Mouse (Mus musculus) heart, embryonic 15.5 days (tissue): ENCODE measurements around the gene Gm49384. TPM values are rescaled to one million over a fixed set of nuclear protein-coding genes. Genes with fewer than 3 reads are reported as not detected.
A peak's percentile ranks its signal among the peaks of the same experiment; 100 is the strongest.

Source experiments
- ATAC-seq: fragments of 200-750 bp; cut with Nextera tagmentation; replicated peaks from 2 replicates; pipeline ENCODE4 v1.8.0; 2017; ENCODE audit warnings: low read depth, moderate TSS enrichment; ENCODE audit not compliant: insufficient number of reproducible peaks, insufficient read depth, low FRiP score
- H3K27ac ChIP-seq: fragments of 300-500 bp; sonication (generic); 2 replicates; pipeline ENCODE4 v1.5.1; 2015; ENCODE audit warnings: mild to moderate bottlenecking, inconsistent platforms
- H3K27me3 ChIP-seq: fragments of 300-500 bp; sonication (generic); 2 replicates; pipeline ENCODE4 v1.6.1; 2015; ENCODE audit warnings: inconsistent platforms
- H3K36me3 ChIP-seq: fragments of 300-500 bp; sonication (generic); 2 replicates; pipeline ENCODE4 v1.6.1; 2015; ENCODE audit warnings: mild to moderate bottlenecking, inconsistent platforms
- H3K4me1 ChIP-seq: fragments of 300-500 bp; sonication (generic); replicated peaks from 2 replicates; pipeline ENCODE4 v1.6.1; 2015; ENCODE audit warnings: inconsistent platforms
- H3K4me2 ChIP-seq: fragments of 300-500 bp; sonication (generic); 2 replicates; pipeline ENCODE4 v1.6.1; 2015; ENCODE audit warnings: inconsistent platforms, mild to moderate bottlenecking, moderate library complexity
- H3K4me3 ChIP-seq: fragments of 300-500 bp; sonication (generic); 2 replicates; pipeline ENCODE4 v1.5.1; 2015; ENCODE audit warnings: mild to moderate bottlenecking, inconsistent platforms
- H3K9ac ChIP-seq: fragments of 300-500 bp; sonication (generic); 2 replicates; pipeline ENCODE4 v1.6.1; 2015; ENCODE audit warnings: mild to moderate bottlenecking, inconsistent platforms
- H3K9me3 ChIP-seq: fragments of 300-500 bp; sonication (generic); replicated peaks from 2 replicates; pipeline ENCODE4 v1.6.1; 2016; ENCODE audit warnings: inconsistent platforms
- WGBS: fragments of 180-500 bp; shearing (Covaris S2); methylation state at CpG from one replicate; pipeline ENCODE4 v1.1.7; 2015; ENCODE audit warnings: mixed read lengths; 5-methylcytosine and 5-hydroxymethylcytosine counted together
- polyA plus RNA-seq: library from polyadenylated mRNA; unstranded; fragments of >200 nt; fragmentation: Nextera tagmentation; extraction: Ambion mirVana; gene quantifications from 2 replicates; pipeline ENCODE4 v1.2.1, GENCODE M21; 2015

Gm49384 gene
- 11.2 and 15.0 TPM in 2 replicates for polyA plus RNA-seq

DNA sequence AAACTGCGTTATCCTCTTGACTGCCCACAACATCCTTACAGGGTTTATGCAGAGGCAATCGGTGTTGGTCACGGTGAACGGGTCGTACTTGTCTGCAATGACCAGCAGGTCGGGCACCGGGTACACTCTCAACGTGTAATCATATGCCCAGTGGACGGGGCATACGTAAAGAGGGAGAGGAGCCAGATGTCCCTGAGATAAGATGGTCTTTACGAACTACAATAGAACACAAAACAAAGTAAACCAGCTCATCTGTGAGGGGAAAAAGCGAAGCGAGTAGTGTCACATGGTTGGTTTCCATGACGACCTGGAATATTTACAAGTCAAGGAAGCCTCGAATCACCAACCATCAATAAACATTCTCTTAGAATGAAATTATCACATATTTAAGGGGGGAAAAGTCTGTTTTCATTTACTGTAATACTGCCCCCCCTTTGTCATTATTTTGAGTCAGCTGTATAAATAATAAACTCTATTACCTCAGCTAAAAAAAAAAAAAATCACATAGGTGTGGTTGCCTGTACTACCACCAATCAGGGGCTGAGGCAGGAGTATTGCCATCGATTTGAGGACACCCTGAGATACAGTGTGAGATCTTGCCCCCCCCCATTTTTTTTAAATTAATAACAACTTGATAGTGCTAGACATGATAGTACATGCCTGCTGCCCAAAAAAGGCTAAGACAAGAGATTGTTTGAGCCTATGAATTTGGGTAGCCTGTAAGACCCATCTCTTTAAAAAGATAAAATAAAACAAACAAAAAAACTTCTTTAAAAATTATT is at the start of gene Gm49384:
TSS of gene Gm49384 (minus strand) at position 216 of the 782 bp plus-strand sequence.
- no peak within 1 kb of the TSS for H3K4me2 ChIP-seq
- H3K36me3 ChIP-seq = peaks cover 33% of the 10 kb centered on the region
- H3K27me3 ChIP-seq = no peaks in the 10 kb centered on the region
- no peaks in the 10 kb centered on the region for H3K9me3 ChIP-seq
- no peak for ATAC-seq
- H3K4me3 ChIP-seq = no peak within 1 kb of the TSS
- peaks cover 3% of the 10 kb centered on the region; the same call in 1 of the 2 replicates for H3K4me1 ChIP-seq
- 85% methylated on average over 16 of the region's 16 CpGs for WGBS
- H3K27ac ChIP-seq = no peak within 1 kb of the TSS
- no peak within 1 kb of the TSS for H3K9ac ChIP-seq

DNA sequence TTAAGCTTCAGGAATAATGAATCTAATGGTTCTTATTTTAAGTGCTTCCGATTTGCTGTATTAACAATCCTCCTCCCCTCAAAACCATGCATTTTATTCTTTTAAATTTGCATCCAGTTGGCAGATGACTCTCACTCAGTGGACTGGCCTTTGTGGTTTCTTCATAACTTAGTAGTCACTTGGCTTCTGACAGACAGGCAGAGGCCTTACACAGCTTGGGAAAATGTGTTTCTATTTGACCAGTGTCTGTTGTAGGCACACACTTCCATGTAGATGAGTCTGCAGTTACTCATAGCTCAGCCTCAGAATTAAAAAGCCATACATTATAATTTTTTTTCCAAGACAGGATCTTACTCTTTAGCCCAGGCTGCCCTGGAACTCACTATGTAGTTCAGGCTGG is 49.7 kb upstream of the Gm49384 start:
- H3K4me1 ChIP-seq = no peaks in the 10 kb centered on the region
- WGBS = 98% methylated on average over 1 of the region's 1 CpGs

DNA sequence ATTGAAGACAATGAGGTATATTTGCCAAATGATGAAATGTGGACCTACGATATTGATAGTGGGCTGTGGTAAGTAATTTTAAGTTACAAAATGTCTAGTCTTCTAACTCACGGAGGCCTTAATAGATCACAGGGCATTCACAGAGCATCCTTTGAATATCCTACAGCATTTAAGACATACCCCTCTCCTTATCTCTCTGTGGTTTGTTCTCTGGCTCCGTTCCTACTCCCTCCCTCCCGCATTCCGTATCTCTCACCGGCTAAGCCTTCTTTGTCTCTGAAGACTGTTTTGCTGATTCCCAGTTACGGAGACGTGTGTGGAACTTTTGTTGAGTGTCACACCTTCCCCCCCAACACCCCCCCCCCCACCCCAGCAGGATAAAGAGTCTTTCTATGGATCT is 46.7 kb upstream of the Gm49384 start:
- 49% methylated on average over 8 of the region's 8 CpGs for WGBS
- Histone ChIP-seq H3K27me3 (no peaks in the 10 kb centered on the region), H3K9me3 (no peaks in the 10 kb centered on the region), H3K4me3 (no peak overlapping the region), H3K4me1 (no peaks in the 10 kb centered on the region), H3K36me3 (no peaks in the 10 kb centered on the region; the same call in 1 of the 2 replicates), H3K27ac (no peak overlapping the region), H3K4me2 (no peak overlapping the region), H3K9ac (no peak overlapping the region)
- ATAC-seq = no peak

More for the DNA sequence above, 49.7 kb upstream of the Gm49384 start:
- no peak overlapping the region for H3K4me3 ChIP-seq
- H3K9me3 ChIP-seq = no peaks in the 10 kb centered on the region
- no peak overlapping the region for H3K4me2 ChIP-seq
- no peaks in the 10 kb centered on the region for H3K27me3 ChIP-seq
- ATAC-seq = no peak
- no peak overlapping the region for H3K9ac ChIP-seq
- no peaks in the 10 kb centered on the region; the same call in 1 of the 2 replicates for H3K36me3 ChIP-seq
- no peak overlapping the region for H3K27ac ChIP-seq

DNA sequence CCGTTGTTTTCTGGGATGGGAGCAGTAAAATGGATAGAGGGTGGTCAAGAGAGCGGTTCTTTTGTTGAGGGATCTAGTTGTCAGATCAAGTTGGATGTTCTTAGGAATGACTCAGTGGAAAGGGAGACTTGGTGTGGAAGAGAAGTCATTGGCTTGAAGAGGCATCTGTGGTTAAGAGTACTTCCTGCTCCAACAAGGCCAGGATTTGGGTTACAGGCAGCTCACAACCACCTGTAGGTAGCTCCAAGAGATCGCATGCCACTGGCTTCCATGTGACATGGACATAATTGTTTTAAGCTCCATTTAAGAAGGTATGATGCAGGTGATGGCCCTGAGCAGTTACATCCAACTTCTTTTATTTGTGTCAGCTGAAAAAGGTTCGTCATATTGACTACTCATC is 45.7 kb upstream of the Gm49384 start:
- 86% methylated on average over 4 of the region's 4 CpGs for WGBS

DNA sequence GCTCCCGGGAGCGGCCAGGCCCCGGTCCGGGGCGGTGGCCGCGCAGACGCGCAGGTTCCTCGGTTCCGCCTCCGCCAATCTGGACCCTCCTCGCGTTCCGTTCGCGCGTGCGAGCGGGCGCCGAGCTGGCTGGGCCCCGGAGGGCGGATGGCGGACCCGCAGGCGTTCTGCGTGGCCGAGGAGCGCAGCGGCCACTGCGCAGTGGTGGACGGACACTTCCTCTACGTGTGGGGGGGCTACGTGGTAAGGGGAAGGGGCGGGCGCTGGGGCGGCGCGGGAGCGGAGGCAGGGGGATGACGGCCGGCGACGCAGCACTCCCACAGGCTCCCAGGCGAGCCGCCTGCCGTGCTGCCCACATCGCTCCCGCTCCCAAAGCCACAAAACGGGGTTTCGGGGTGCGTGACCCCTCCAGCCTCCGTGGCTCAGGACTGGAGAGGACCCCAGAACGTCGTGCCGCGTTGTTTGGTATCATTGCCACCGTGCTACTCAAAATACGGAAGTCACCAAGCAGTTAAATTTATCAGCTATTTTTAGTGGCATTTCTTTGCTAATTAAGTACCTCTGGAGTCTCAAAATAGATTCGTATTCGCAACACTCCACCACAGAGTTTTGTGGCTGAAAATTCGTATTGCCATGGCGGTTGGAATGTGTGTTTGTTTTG is 37.8 kb upstream of the Gm49384 start:
- Histone ChIP-seq H3K27ac (peak overlapping the region; percentile 88), H3K36me3 (no peaks in the 10 kb centered on the region), H3K9ac (peak overlapping the region; percentile 93), H3K4me3 (peak overlapping the region; percentile 79), H3K4me2 (peak overlapping the region; percentile 78), H3K9me3 (no peaks in the 10 kb centered on the region), H3K4me1 (peaks cover 10% of the 10 kb centered on the region; the same call in 1 of the 2 replicates), H3K27me3 (no peaks in the 10 kb centered on the region)
- WGBS = under 1% methylated on average over 62 of the region's 64 CpGs
- ATAC-seq = peak; percentile 91

More for the DNA sequence above, 45.7 kb upstream of the Gm49384 start:
- no peaks in the 10 kb centered on the region for H3K4me1 ChIP-seq
- H3K36me3 ChIP-seq = no peaks in the 10 kb centered on the region; the same call in 1 of the 2 replicates
- H3K27me3 ChIP-seq = no peaks in the 10 kb centered on the region
- H3K4me3 ChIP-seq = no peak overlapping the region
- H3K4me2 ChIP-seq = no peak overlapping the region
- H3K9me3 ChIP-seq = no peaks in the 10 kb centered on the region
- no peak overlapping the region for H3K27ac ChIP-seq
- no peak for ATAC-seq
- H3K9ac ChIP-seq = no peak overlapping the region

DNA sequence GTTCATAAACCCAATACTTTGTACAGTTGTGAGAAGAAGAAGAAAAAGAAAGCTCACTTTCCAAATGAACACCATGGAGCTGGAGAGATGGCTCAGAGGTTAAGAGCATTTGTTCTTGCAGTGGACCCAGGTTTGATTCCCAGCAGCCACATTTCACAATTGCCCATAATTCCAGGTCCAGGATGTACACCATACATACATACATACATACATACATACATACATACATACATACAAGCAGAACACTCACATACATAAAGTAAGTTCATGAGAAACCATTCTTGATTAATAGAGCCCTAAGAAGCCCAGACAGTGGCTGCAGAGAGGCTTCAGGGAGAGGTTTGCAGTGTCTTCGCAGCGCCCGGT is 37.3 kb upstream of the Gm49384 start:
- Histone ChIP-seq H3K4me2 (peak overlapping the region; percentile 78), H3K4me1 (peaks cover 10% of the 10 kb centered on the region; the same call in 1 of the 2 replicates), H3K4me3 (peak overlapping the region; percentile 79), H3K36me3 (no peaks in the 10 kb centered on the region), H3K27me3 (no peaks in the 10 kb centered on the region), H3K9me3 (no peaks in the 10 kb centered on the region), H3K27ac (peak overlapping the region; percentile 88), H3K9ac (peak overlapping the region; percentile 93)
- no peak for ATAC-seq
- 2% methylated on average over 3 of the region's 3 CpGs for WGBS

DNA sequence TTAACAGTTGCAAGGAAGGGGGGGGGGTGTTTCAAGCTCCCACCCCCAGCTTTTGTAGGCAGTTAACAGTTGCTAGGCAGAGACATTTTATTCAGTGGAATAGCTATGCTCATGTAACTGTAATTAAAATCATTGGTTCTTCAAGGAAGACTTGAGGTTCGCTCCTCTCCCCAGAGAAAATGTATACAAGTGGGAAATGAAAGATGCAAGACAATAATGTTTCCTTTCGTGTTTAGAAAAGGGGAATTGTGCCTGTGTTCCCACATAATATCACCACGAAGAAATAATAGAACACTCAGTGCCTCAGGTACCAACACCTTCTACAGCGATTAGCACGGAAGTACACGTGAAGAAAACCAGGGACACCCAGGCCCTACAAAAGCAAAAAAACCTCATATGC is 36.8 kb upstream of the Gm49384 start, which contains the start of gene Klhdc1:
TSS of gene Klhdc1 (plus strand) at position 301 of the 400 bp plus-strand sequence.
- H3K36me3 ChIP-seq = no peaks in the 10 kb centered on the region
- H3K4me1 ChIP-seq = peaks cover 10% of the 10 kb centered on the region; the same call in 1 of the 2 replicates
- H3K9me3 ChIP-seq = no peaks in the 10 kb centered on the region
- peak within 1 kb of the TSS; percentile 79 for H3K4me3 ChIP-seq
- no peaks in the 10 kb centered on the region for H3K27me3 ChIP-seq
- 67% methylated on average over 6 of the region's 6 CpGs for WGBS
- peak within 1 kb of the TSS; percentile 93 for H3K9ac ChIP-seq
- no peak for ATAC-seq
- peak within 1 kb of the TSS; percentile 78 for H3K4me2 ChIP-seq
- peak within 1 kb of the TSS; percentile 88 for H3K27ac ChIP-seq

DNA sequence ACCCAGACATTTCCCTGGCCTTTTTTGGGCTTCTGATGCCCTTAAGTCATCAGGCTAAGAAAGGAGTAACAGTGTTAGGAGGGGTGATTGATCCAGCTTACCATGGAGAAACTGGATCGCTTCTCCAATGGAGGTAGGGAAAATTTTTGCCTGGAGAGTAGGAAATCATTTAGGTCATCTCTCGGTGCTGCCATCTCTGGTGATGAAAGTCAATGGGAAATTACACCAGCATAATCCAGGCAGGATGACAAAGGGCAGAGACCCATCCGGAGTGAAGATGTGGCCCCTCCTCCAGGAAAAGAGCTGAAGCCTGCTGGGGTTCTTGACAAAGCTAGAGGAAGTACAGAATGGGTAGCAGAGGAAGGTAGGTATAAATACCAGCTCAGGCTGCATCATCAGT is 34.2 kb upstream of the Gm49384 start:
- ATAC-seq = no peak
- H3K9me3 ChIP-seq = no peaks in the 10 kb centered on the region
- 41% methylated on average over 3 of the region's 3 CpGs for WGBS

DNA sequence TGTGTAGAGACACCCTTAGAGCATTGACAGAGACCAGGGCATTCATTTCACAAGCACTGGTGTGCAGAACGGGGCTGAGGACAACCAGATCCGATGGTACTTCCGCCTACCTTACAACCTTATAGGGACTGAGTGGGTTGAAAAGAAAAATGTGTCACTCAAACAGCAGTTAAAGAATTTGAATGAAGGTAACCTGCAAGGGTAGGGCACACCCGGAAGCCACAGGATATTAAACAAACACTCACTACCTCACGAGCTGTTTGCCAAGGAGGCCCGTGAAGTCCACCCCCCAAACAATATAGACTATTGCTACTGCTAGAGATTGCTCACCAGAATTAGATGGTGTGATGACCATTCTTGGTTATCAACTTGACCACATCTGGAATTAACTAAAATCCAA is 31.7 kb upstream of the Gm49384 start:
- H3K9me3 ChIP-seq = no peaks in the 10 kb centered on the region
- ATAC-seq = no peak
- H3K9ac ChIP-seq = no peak overlapping the region
- no peak overlapping the region for H3K4me2 ChIP-seq
- H3K4me3 ChIP-seq = no peak overlapping the region
- H3K4me1 ChIP-seq = 0 out of 2 replicates have a peak, but pooled peaks cover 3% of the 10 kb centered on the region
- WGBS = 81% methylated on average over 6 of the region's 6 CpGs
- no peak overlapping the region for H3K27ac ChIP-seq
- no peaks in the 10 kb centered on the region for H3K36me3 ChIP-seq
- no peaks in the 10 kb centered on the region for H3K27me3 ChIP-seq

More for the DNA sequence above, 34.2 kb upstream of the Gm49384 start:
- no peaks in the 10 kb centered on the region for H3K36me3 ChIP-seq
- H3K4me3 ChIP-seq = no peak overlapping the region
- H3K4me1 ChIP-seq = peaks cover 10% of the 10 kb centered on the region; the same call in 1 of the 2 replicates
- no peak overlapping the region for H3K27ac ChIP-seq
- H3K27me3 ChIP-seq = no peaks in the 10 kb centered on the region
- H3K4me2 ChIP-seq = no peak overlapping the region
- no peak overlapping the region for H3K9ac ChIP-seq

DNA sequence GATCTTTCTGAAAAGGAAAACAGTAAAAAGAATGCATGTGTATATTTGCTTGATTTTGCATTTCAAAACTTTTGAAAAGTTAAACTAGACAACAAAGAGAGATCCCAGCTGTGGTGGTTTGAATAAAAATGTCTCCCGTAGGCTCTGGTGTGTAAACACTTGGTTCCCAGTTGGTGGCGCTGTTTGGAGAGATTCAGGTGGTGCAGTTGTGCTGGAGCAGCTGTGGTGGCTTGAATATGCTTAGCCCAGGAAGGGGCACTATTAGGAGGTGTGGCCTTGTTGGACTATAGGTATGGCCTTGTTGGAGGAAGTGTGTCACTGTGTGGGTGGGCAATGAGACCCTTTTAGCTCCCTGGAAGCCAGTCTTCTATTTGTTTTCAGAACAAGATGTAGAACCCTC is 25.2 kb upstream of the Gm49384 start:
- Histone ChIP-seq H3K4me2 (no peak overlapping the region), H3K9me3 (no peaks in the 10 kb centered on the region), H3K27ac (no peak overlapping the region), H3K9ac (no peak overlapping the region), H3K4me1 (peaks cover 9% of the 10 kb centered on the region), H3K36me3 (peaks cover 8% of the 10 kb centered on the region; the same call in 1 of the 2 replicates), H3K4me3 (no peak overlapping the region), H3K27me3 (no peaks in the 10 kb centered on the region)
- 66% methylated on average over 2 of the region's 2 CpGs for WGBS
- no peak for ATAC-seq

DNA sequence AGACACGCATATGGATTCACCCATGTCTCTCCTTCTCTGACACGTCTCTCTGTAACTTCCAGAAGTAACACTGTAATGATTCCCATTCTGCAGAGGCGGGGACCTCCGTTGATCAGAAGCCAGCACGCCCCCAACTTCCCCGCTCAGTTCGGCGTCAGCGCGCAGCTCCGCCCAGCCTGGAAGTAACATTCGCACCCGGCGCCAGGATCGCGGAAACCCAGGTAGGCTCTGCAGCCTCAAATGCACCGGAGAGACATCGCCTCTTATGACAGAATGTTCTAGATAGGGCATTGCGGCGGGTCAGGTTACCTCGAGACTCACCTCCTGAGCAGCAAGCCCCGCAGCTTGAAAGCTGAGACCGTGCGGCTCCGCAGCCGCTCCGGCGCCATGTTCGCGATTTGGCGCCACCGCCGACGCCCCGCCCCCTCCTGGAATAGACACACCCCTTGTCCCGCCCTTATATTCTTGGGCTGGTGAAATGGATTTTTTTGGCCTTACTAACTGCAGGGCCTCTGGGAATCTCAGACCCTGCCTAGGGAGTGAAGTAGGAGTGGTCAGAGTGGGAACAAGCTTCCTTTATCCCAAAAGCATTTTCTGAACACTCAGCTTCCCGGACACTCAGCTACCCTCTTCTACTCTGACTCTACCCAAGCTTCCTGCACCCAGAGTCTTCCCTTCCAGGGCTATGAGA is 23.9 kb upstream of the Gm49384 start, which contains the start of gene Pole2:
TSS of gene Pole2 (minus strand) at position 420 of the 691 bp plus-strand sequence.
- Histone ChIP-seq H3K4me1 (peaks cover 9% of the 10 kb centered on the region), H3K9me3 (no peaks in the 10 kb centered on the region), H3K4me3 (peak within 1 kb of the TSS; percentile 90), H3K27ac (peak within 1 kb of the TSS; percentile 84), H3K27me3 (no peaks in the 10 kb centered on the region), H3K4me2 (peak within 1 kb of the TSS; percentile 71), H3K36me3 (peaks cover 8% of the 10 kb centered on the region; the same call in 1 of the 2 replicates), H3K9ac (peak within 1 kb of the TSS; percentile 64)
- under 1% methylated on average over 37 of the region's 37 CpGs for WGBS
- peak; percentile 93 for ATAC-seq
